Mouse (Mus musculus): ENCODE results near the gene Dnm3. TPM values are rescaled to one million over a fixed set of nuclear protein-coding genes. Genes with fewer than 3 reads are reported as not detected.

The Dnm3 gene
- polyA plus RNA-seq, 1 experiment from 2014 or later: 35.6 TPM

- in situ Hi-C loops (cut with MboI; ENCODE audit: low pct_unique_long_range_greater_than_20kb): loop anchor here (25.0 kb wide), 1 partner anchor 694 kb away; the partner anchor contains the start of gene Myocos
- POLR2A ChIA-PET: interaction anchor here (0.6 kb wide), 1 partner anchor 359 kb away, joined by 3 read pairs; no protein-coding TSS in a partner anchor
- no peak for ATAC-seq
Measured at GRCm38 (mm10) chr1:161967936-161968335, 509.9 kb downstream of the Dnm3 start.

DNA sequence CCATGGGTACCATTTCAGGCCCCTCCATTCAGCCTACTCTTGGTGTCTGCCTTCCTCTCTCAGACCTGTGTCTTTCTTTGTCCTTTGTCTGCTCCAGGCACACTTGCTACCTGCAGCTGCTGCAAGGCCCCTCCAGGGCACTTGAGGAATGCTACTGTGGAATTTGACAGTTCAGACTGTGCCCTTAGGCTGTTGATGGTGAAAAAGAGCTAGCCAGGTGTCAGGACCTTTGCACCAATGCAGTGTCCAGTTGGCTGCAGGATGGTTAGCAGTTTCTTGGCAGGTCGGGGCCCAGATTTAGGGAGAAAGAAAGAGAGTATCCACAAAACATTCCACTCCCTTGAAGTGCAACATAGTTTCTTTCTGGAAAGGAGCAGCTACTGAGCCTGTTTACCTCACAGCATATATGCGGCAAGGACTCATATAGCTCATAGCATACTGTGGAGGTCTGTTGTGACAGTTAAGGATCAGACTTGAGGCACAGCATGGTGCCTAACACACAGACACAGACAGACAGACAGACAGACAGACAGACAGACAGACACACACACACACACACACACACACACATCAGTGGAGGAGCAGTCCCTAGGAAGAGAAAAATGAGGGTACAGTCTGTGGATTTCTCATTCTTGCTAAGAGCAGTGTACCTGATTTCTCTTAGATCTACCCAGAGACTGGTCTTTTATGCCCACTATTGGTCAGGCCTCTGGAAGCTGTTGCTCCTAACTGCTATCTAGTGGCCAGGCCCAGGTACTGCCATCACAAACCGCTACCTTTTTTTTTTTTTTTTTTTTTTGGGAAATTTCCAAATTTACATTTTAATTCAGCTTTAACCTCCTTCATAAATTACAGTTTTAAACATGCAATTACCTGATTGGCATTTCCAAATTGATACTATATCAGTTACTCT lies 515.1 kb downstream of the Dnm3 start:
- H3K27me3 ChIP-seq: no peaks in the 10 kb centered on the region
- ATAC-seq (no peak), DNase-seq (ENCODE audit: low read depth, low spot score) (no peak)
- in situ Hi-C loops (cut with MboI; ENCODE audit: low pct_unique_long_range_greater_than_20kb): loop anchor here (5.0 to 25.0 kb wide), 2 partner anchors 215 to 700 kb away; partner anchors contain the start of gene Myocos
- POLR2A ChIA-PET: interaction anchor here (0.6 kb wide), 1 partner anchor 216 kb away, joined by 3 read pairs; no protein-coding TSS in a partner anchor
- peak; percentile 57 for TF ChIP-seq CTCF (IDR thresholded peaks at IDR 0.05)
- CTCF ChIA-PET: interaction anchor here (0.8 to 2.7 kb wide), 6 partner anchors 9 to 101 kb away, joined by 3 to 5 read pairs (median 4); no protein-coding TSS in a partner anchor

More at GRCm38 (mm10) chr1:161967936-161968335, 509.9 kb downstream of the Dnm3 start:
- H3K27me3 ChIP-seq: no peaks in the 10 kb centered on the region
- CTCF ChIA-PET: interaction anchor here (1.0 to 1.4 kb wide), 4 partner anchors 8 to 94 kb away, joined by 3 to 4 read pairs (median 3); partner anchors contain the start of gene Suco
- TF ChIP-seq CTCF (IDR thresholded peaks at IDR 0.05): no peak
- no peak for DNase-seq (ENCODE audit: low read depth, low spot score)

GRCm38 (mm10) chr1:161957964-161958950 lies 519.6 kb downstream of the Dnm3 start:
- in situ Hi-C loops (cut with MboI; ENCODE audit: low pct_unique_long_range_greater_than_20kb): loop anchor here (25.0 kb wide), 1 partner anchor 704 kb away; the partner anchor contains the start of gene Myocos
- DNase-seq (ENCODE audit: low read depth, low spot score) (no peak), ATAC-seq (no peak)
- CTCF ChIA-PET: interaction anchor here (1.6 kb wide), 1 partner anchor 42 kb away, joined by 5 read pairs; no protein-coding TSS in a partner anchor
- POLR2A ChIA-PET: no interaction called here
- no peaks in the 10 kb centered on the region for H3K27me3 ChIP-seq
- TF ChIP-seq CTCF (IDR thresholded peaks at IDR 0.05): no peak

GRCm38 (mm10) chr1:161955846-161956245 lies 522.0 kb downstream of the Dnm3 start:
- in situ Hi-C loops (cut with MboI; ENCODE audit: low pct_unique_long_range_greater_than_20kb): loop anchor here (25.0 kb wide), 1 partner anchor 706 kb away; the partner anchor contains the start of gene Myocos
- no peak for TF ChIP-seq CTCF (IDR thresholded peaks at IDR 0.05)
- ChIA-PET POLR2A (no interaction called here), CTCF (no interaction called here)
- ATAC-seq (no peak), DNase-seq (ENCODE audit: low read depth, low spot score) (no peak)
- H3K27me3 ChIP-seq: no peaks in the 10 kb centered on the region

- ChIA-PET CTCF (interaction anchor here (0.5 kb wide), 1 partner anchor 10 kb away, joined by 4 read pairs; no protein-coding TSS in a partner anchor), POLR2A (no interaction called here)
- TF ChIP-seq CTCF (IDR thresholded peaks at IDR 0.05): no peak
- in situ Hi-C loops (cut with MboI; ENCODE audit: low pct_unique_long_range_greater_than_20kb): loop anchor here (25.0 kb wide), 1 partner anchor 710 kb away; the partner anchor contains the start of gene Myocos
- DNase-seq (ENCODE audit: low read depth, low spot score): no peak
- ATAC-seq: no peak
- peaks cover 3% of the 10 kb centered on the region for H3K27me3 ChIP-seq
Measured at GRCm38 (mm10) chr1:161952599-161952998, 525.2 kb downstream of the Dnm3 start.

- no peak for ATAC-seq
- CTCF ChIA-PET: no interaction called here
- POLR2A ChIA-PET: no interaction called here
- peaks cover 5% of the 10 kb centered on the region for H3K27me3 ChIP-seq
- DNase-seq (ENCODE audit: low read depth, low spot score): no peak
- no peak for TF ChIP-seq CTCF (IDR thresholded peaks at IDR 0.05)
- in situ Hi-C loops (cut with MboI; ENCODE audit: low pct_unique_long_range_greater_than_20kb): loop anchor here (25.0 kb wide), 1 partner anchor 711 kb away; the partner anchor contains the start of gene Myocos
Measured at GRCm38 (mm10) chr1:161951009-161951779, 526.6 kb downstream of the Dnm3 start.

DNA sequence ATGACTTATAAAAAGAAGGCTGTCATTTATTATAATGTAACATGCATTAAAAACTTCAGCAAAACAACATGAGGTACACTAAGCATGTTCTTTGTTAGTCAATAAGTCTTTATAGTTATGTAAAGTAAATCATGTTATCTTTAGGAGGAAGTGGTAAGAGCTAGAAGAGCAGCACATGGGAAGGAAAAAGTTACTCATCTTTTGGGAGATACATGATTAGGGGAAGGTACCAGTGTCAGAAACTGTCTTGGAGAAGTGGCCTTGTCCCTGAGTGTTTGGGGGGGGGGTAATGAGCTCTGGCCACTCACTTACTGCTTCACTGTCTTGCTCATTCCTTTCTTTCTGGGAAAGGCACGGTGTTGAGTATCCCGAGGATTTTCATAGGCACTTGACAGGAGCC lies 535.8 kb downstream of the Dnm3 start:
- ChIA-PET POLR2A (no interaction called here), CTCF (interaction anchor here (1.6 kb wide), 1 partner anchor 10 kb away, joined by 5 read pairs; no protein-coding TSS in a partner anchor)
- no peak for DNase-seq (ENCODE audit: low read depth, low spot score)

More for the DNA sequence above, 535.8 kb downstream of the Dnm3 start:
- peaks cover 3% of the 10 kb centered on the region for H3K27me3 ChIP-seq
- in situ Hi-C loops (cut with MboI; ENCODE audit: low pct_unique_long_range_greater_than_20kb): no loop called here
- TF ChIP-seq CTCF (IDR thresholded peaks at IDR 0.05): no peak
- no peak for ATAC-seq

Other genes starting within 250 kb of the Dnm3 start
- 12.0 TPM for gene Mettl13, start 70.5 kb upstream of the Dnm3 start, polyA plus RNA-seq (2021)
- 46.3 TPM for gene Vamp4, start 92.5 kb upstream of the Dnm3 start, polyA plus RNA-seq (2021)
- not detected for gene Myoc, start 161.1 kb upstream of the Dnm3 start, polyA plus RNA-seq (2021)
- not detected for gene Myocos, start 180.2 kb upstream of the Dnm3 start, polyA plus RNA-seq (2021)